Mouse (Mus musculus) urinary bladder, postnatal 10 days (tissue): ENCODE data around the gene Rnf113a2.

ENCODE experiments used
- DNase-seq: peaks from one replicate; pipeline ENCODE4 v3.0.0; 2022; ENCODE audit warnings: low spot score

The Rnf113a2 gene

DNA sequence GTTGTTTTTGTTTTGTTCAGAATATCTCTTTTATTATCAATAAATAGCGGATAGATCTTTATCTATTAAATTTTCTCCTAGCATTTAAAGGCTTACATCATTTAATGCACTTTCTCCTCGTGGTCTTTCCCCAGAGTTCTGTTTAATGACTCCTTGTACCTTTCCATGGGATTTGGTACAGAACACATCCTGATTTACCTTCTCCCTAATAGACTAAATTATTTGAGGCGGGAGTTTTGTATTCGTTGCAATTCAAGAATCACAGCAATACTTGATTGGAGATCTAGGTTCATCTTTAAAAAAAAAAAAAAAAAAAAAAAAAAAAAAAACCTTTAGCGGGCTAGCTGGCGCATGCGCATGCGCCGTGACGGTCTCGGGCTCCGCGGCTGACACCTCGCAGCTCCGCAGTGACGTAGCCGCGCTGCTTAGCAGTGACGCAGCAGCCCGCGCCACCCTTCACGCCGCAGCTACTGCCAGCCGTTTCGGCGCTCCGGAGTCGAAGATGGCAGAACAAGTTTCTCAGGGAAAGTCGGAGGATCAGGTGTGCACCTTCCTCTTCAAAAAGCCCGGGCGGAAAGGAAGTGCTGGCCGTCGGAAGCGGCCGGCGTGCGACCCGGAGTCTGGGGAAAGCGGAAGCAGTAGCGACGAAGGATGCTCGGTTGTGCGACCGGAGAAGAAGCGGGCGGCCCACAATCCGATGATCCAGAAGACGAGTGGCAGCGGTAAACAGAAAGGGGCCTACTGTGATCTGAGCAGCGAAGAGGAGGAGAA is at the start of gene Rnf113a2:
TSS of gene Rnf113a2 (plus strand) at position 363 of the 771 bp plus-strand sequence.
- peak; percentile 39 for DNase-seq

GRCm38 (mm10) chr12:84371647-84372046 is 45.3 kb upstream of the Rnf113a2 start:
- no peak for DNase-seq

DNA sequence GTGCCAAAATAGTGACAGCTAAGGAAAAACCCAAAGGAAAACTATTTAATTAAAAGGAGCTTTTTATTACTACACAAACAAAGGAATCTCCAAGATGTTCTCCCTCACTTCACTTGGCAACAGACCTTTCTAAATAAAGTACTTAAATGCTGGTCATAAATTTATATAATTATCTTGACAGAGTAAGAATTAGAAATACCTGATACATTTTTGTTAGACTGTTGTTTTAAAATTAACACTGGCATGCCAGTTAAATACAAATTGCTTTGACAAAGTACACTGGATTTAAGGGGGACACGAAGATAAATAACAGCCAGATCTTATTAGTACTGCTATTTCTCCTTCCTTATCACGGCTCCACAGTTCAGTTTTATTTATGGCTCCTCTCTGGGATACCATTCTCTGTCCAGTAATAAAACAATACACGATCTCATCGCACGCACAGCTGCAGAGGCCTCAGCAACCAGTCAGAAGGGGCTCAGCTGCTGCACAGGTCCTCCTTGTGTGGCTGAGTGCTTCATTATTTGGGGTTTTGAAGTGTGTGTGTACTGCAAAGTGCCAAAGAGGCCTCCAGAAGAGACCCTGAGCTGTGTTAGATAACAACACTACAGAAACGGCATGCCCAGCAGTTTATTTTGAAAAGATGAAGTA is 43.0 kb upstream of the Rnf113a2 start:
- DNase-seq, result no peak

- DNase-seq, result no peak
These were observed 34.6 kb upstream of the Rnf113a2 start for GRCm38 (mm10) chr12:84382369-84382768.

- DNase-seq, result no peak
These were observed 32.3 kb upstream of the Rnf113a2 start for GRCm38 (mm10) chr12:84384644-84385081.

DNA sequence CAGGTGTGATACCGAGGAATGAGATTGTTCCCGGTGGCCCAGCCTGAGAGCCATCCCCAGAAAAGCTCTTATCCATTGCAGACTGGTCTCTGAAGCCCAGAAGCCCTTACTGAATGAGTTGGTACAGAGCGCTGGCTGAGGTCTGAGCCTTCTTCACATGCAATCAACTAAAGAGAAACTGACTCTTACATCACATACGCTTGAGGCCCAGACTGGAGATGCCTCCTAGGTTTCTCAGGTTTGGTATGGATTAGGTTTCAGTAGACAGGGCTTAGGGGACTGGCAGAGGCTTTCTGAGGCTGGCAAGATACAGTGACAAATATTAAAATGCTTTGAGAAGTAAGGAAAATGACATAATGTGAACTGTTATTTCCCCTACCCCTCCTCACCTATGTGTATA is 31.6 kb upstream of the Rnf113a2 start:
- no peak for DNase-seq

- no peak for DNase-seq
These were observed 28.9 kb upstream of the Rnf113a2 start for GRCm38 (mm10) chr12:84388097-84388496.

GRCm38 (mm10) chr12:84388774-84389400 is 28.1 kb upstream of the Rnf113a2 start:
- no peak for DNase-seq

- DNase-seq, result no peak
These were observed 26.7 kb upstream of the Rnf113a2 start for GRCm38 (mm10) chr12:84390336-84390735.

DNA sequence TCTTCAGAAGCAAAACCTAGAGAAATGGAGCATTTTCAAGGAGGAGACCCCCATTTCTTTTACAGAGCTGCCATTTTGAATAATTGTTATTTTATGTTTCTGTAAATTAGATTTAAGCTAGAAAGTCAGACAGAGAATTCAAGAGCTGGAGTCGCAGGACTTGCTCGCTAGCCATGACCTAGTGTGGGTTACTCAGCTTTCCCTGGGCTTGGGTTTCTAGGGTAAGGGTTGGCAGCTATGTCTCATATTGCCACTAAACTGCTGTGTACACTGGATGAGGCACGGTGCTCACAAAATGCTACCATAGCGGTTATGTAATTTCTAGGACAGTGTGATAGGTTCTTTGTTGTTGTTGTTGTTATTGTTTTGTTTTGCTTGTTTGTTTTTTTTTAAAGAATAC is 24.3 kb upstream of the Rnf113a2 start:
- no peak for DNase-seq

DNA sequence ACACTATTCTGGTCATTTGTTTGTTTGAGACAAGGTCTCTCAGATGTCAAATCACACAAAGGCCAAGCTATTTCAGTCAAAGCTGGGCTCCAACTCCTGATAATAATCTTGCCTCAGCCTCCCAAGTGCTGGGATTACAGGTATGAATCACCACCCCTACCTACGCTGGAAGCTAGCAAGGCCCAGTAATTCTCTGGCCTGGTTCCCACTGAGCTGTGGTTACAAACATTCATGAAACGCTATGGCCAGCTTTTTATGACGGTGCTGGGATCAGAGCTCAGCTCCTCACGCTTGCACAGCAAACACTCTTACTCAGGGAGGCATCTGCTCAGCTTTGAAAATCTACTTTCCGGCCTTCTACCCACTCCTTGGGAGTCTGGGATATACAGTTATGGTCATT is 23.1 kb upstream of the Rnf113a2 start:
- DNase-seq, result no peak

DNA sequence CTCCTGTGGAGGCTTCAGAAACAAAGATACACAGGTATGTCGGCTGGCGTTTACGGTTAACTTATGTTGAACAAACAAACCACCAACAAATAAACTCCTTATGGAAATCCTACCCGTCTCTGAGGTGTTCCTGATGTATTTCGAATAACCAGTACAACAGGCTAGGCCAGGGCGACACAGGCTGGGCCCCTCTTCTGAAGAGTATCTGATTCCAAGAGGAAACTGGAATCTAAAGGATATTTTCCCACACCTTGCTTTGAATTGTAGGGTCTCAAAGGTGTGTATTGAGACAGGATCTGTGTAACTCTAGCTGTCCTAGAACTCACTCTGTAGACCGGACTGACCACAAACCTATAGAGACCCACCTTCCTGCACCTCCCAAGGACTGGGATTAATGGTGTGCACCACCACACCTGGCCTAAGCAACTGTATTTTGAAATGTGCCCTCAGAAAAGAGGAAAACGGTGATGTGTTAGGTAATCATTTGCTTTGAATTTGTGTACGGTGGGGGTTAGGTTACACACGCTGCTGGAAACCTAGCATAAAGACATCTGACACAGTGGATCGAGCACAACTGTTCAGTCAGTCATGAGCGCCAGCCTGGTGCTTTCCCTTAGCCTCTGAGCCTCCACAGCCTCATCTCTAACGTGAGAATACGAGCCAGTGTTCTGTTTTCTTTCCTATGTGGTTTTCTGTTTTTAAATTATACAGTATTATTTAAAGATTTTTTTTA is 19.9 kb upstream of the Rnf113a2 start:
- no peak for DNase-seq

DNA sequence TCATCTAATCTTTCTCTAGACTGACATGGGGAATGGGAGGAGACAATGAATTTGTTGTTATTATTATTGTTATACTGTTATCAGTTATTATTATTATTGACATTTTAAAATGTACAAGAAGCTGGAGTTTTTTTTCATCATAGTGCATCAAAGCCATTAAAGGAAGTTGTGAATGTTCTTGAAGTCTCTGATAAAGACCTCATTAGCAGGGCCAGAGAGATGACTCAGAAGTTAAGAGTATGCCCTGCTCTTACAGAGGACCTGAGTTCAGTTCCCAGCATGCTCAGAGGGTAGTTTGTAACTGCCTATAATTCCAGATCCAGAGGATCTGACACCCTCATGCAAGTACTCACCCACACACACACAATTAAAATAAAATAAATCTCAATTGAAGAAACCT is 19.3 kb upstream of the Rnf113a2 start:
- DNase-seq, result no peak

- DNase-seq, result no peak
These were observed 18.4 kb upstream of the Rnf113a2 start for GRCm38 (mm10) chr12:84398629-84399028.

DNA sequence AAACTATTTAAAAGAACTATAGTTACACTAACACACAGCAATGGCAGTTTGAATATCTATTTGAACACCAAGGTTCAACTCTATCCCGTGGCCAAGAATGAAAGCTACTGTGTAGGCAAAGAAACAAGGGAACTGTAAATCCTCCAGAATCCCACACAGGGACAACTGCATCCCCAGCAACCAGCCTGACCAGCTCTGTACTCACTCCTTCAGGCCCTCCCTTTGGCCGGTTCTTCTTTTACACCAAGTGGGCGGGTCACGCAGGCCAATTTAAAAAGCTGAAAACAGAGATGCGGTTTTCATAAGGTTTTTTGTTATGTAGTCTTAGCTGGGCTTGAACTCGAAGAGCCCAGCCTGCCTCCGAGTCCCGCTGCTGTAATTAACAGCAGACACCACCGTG is 17.9 kb upstream of the Rnf113a2 start:
- DNase-seq, result no peak

DNA sequence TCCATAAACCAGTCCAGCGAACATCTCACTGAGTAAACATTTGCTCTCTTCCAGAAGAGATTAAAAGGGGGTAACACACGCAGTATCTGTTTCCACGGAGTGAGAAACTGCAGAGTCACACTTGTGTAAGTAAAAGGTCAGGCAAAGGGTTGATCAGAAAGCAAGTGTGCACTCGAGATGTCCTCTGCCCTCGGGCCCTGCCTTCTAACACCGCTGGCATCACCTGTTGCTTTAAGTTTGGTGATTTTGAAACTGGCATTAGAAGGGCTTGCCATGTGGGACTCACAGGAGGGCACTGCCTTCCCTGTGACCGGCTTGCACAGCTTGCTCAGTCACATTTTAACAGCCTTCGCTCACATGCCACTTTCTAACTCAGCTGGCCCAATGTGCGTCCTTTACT is 17.3 kb upstream of the Rnf113a2 start:
- no peak for DNase-seq

DNA sequence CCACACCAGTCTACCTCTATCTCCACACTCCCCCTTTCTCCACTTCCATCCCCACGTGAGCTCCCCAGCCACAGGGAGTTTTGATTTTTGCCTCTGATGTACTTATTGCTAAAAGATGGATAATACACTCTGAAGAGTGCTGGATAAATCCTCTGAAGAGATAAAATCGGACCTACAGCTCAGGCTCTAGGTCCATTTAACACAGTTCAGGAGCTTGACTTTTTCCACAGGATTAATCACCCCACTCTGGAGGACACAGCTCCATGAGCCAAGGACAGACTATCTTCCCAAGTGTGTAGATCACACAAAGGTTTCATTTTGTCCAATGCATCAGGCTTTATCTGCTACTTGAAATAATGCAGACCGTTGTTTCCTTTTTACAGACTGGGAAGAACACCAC is 16.9 kb upstream of the Rnf113a2 start:
- DNase-seq, result no peak

DNA sequence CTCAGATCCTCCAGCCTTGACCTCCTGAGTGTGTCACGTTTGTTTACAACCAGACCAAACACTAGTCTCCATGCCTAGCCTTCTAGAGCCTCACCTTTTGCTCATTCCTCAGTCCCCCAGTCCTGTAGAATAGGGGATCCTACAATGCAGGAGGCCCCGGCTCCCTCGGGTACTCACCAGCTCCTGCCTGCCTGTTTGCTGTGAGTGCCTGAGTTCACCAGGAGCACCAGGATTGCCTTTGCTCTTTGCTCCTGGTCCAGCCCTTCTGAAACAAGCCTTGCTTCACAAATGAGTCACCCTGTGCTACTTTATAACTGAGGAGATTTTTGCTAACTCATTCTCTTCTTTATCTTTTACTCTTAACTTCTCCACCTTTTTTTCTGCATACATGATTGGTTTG is 16.3 kb upstream of the Rnf113a2 start:
- no peak for DNase-seq

DNA sequence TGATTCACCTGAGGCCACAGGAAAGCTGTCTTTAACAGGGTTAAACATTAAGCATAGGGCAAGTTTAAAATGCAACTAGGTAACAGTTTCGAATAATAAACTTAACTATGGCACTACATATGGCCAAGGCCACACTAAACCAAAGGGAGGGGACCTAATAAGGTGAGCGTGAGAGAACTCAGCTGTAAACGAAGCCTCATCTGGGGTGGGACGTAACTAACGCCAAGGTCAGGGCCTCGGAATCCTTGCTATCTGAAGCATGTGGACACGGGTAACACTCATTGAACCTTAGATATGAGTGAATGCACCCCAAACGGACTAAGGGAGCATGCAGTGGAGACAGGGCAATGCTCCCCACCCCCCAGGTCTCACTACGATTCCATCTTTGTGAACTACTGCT is 14.1 kb upstream of the Rnf113a2 start:
- DNase-seq, result no peak

DNA sequence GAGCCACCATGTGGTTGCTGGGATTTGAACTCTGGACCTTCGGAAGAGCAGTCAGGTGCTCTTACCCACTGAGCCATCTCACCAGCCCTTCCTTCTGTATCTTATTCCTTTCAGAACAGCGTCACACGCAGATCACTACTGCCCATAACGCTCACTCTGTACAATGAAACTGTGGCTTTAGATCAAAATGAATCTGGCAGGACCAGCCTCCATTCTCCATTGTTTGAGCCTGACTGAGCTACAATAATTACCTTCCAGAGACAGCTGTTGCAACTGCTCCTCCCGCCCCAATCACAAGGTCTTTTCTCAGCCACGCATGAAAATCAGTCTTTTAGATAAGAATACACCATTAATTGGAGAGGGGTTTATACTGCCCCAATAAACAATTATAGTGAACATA is 12.5 kb upstream of the Rnf113a2 start:
- DNase-seq, result no peak

- no peak for DNase-seq
These were observed 9.7 kb upstream of the Rnf113a2 start for GRCm38 (mm10) chr12:84407259-84407658.
